ENCODE assay signal across 21 mouse cellular contexts in genomic region chr12:91134740-91135517, GRCm38 (mm10).
"Had no signal": no experiment of that assay in that cellular context is flagged by ENCODE, and none has a peak within 500 bp of the region (broad histone marks: within the 10 kb centered on the region; RNA-seq: fewer than 3 reads in every experiment).

No protein-coding gene starts in this region.

- H3K4me3 ChIP-seq: kidney, embryonic 15.5 days; layer of hippocampus, adult 2 months; midbrain, embryonic 15.5 days; neural tube, embryonic 12.5 days; neural tube, embryonic 15.5 days had no signal

- ATAC-seq: liver, postnatal 0 days; midbrain, embryonic 15.5 days had no signal

- H3K36me3 ChIP-seq: kidney, embryonic 15.5 days; midbrain, embryonic 15.5 days; neural tube, embryonic 12.5 days; neural tube, embryonic 15.5 days had no signal

- DNase-seq: kidney, adult 11 months; kidney, adult 8-10 months; kidney, postnatal 10 days; layer of hippocampus, adult 9-11 months; liver, postnatal 0 days; lung, postnatal 14 days; lung, postnatal 4 days; right cerebral cortex, adult 18-20 months; right cerebral cortex, postnatal 14 days; right cerebral cortex, postnatal 4 days; thymus, adult 2 months; thymus, postnatal 14 days; thymus, postnatal 4 days had no signal

- H3K27ac ChIP-seq: kidney, embryonic 15.5 days; layer of hippocampus, adult 2 months; liver, embryonic 14.5 days; midbrain, embryonic 15.5 days; neural tube, embryonic 12.5 days; neural tube, embryonic 15.5 days; stomach, postnatal 0 days had no signal

- H3K9ac ChIP-seq: kidney, embryonic 15.5 days; liver, embryonic 14.5 days; liver, postnatal 0 days; midbrain, embryonic 15.5 days; neural tube, embryonic 12.5 days; neural tube, embryonic 15.5 days had no signal

- H3K4me2 ChIP-seq: kidney, embryonic 15.5 days; midbrain, embryonic 11.5 days; midbrain, embryonic 15.5 days; neural tube, embryonic 12.5 days; neural tube, embryonic 15.5 days had no signal

- H3K27me3 ChIP-seq: kidney, embryonic 15.5 days; midbrain, embryonic 15.5 days; neural tube, embryonic 12.5 days; neural tube, embryonic 15.5 days had no signal

- H3K4me1 ChIP-seq: kidney, embryonic 15.5 days; midbrain, embryonic 15.5 days; neural tube, embryonic 12.5 days; neural tube, embryonic 15.5 days had no signal

- H3K9me3 ChIP-seq: kidney, embryonic 15.5 days; midbrain, embryonic 15.5 days; neural tube, embryonic 12.5 days; neural tube, embryonic 15.5 days had no signal
